Mouse (Mus musculus) neural tube, embryonic 11.5 days (tissue): Measurements from ENCODE around the gene Ipmk. TPM values are rescaled to one million over a fixed set of nuclear protein-coding genes. Genes with fewer than 3 reads are reported as not detected.

Experiments used
- ATAC-seq: fragments of 200-750 bp; cut with Nextera tagmentation; 2 replicates; pipeline ENCODE4 v1.8.0; 2017; ENCODE audit warnings: moderate number of reproducible peaks, mild to moderate bottlenecking, moderate TSS enrichment, moderate library complexity; ENCODE audit not compliant: insufficient read depth, low FRiP score, low TSS enrichment
- DNase-seq: peaks from one replicate; pipeline ENCODE4 v3.0.0-alpha.2; 2015; ENCODE audit warnings: low spot score
- H3K27ac ChIP-seq: fragments of 300-500 bp; sonication (generic); 2 replicates; pipeline ENCODE4 v1.5.1; 2014; ENCODE audit warnings: low read depth, mild to moderate bottlenecking, low read length
- H3K27me3 ChIP-seq: fragments of 300-500 bp; sonication (generic); 2 replicates; pipeline ENCODE4 v1.6.1; 2014; ENCODE audit warnings: mild to moderate bottlenecking, low read length, mixed read lengths; ENCODE audit not compliant: control insufficient read depth, insufficient read depth
- H3K36me3 ChIP-seq: fragments of 300-500 bp; sonication (generic); 2 replicates; pipeline ENCODE4 v1.6.1; 2014; ENCODE audit warnings: mild to moderate bottlenecking, low read length, moderate library complexity, mixed read lengths; ENCODE audit not compliant: control insufficient read depth, insufficient read depth
- H3K4me1 ChIP-seq: fragments of 300-500 bp; sonication (generic); 2 replicates; pipeline ENCODE4 v1.6.1; 2014; ENCODE audit warnings: low read length, mixed read lengths; ENCODE audit not compliant: control insufficient read depth, insufficient read depth
- H3K4me2 ChIP-seq: fragments of 300-500 bp; sonication (generic); 2 replicates; pipeline ENCODE4 v1.6.1; 2014; ENCODE audit warnings: low read depth, mild to moderate bottlenecking, moderate library complexity
- H3K4me3 ChIP-seq: fragments of 300-500 bp; sonication (generic); 2 replicates; pipeline ENCODE4 v1.5.1; 2014; ENCODE audit warnings: low read depth, low read length
- H3K9ac ChIP-seq: fragments of 300-500 bp; sonication (generic); 2 replicates; pipeline ENCODE4 v1.6.1; 2014; ENCODE audit warnings: mild to moderate bottlenecking, low read length
- H3K9me3 ChIP-seq: fragments of 300-500 bp; sonication (generic); 2 replicates; pipeline ENCODE4 v1.6.1; 2016; ENCODE audit warnings: low read length; ENCODE audit not compliant: control insufficient read depth
- WGBS: fragments of 180-500 bp; shearing (Covaris S2); extraction: QIAGEN DNeasy Blood & Tissue Kit; methylation state at CpG from one replicate; pipeline ENCODE4 v1.1.7; 2014; 5-methylcytosine and 5-hydroxymethylcytosine counted together
- polyA plus RNA-seq: library from polyadenylated mRNA; unstranded; fragments of >200 nt; fragmentation: Nextera tagmentation; extraction: Ambion mirVana; gene quantifications from 2 replicates; pipeline ENCODE4 v1.2.1, GENCODE M21; 2014

Gene Ipmk
- polyA plus RNA-seq, 1 experiment from 2014 or later: 23.6 TPM

DNA sequence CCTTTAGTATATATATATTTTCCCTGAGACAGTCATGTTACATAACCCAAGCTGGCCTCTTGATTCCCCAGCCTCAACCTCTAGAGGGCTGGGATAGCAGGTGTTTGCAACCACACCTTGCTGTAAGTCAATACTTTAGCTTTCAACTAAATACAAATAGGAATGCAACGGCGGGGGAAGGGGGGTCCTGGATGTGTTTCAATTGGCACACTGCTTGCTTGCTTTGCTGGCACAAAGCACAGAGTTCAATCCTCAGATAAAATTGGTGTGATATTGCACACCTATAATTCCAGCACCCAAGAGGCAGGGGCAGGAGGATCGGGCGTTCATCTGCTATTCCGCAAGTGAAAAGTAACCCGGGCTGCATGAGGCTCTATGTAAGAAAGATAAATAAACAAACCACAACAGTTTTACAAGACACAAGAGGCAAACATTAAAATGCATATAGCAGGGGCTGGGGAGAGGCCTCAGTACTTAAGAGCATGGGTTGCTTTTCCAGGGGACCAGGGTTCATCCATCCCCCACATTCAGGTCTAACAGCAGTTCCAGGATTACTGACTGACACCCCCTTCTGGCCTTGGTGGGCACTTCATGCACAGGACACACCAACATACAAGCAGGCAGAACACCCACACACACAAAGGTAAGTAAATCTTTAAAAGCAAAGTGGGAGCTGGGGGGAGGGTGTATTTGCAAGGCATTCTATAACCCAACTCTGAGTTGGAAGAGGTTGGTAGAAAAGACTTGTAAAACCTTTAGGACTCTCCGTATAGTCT is 5.3 kb upstream of the Ipmk start:
- ATAC-seq: no peak
- H3K36me3 ChIP-seq: no peaks in the 10 kb centered on the region
- WGBS: 91% methylated on average over 7 of the region's 7 CpGs
- H3K4me2 ChIP-seq: no peak overlapping the region
- H3K27ac ChIP-seq: no peak overlapping the region
- 0 out of 2 replicates have a peak, but pooled peaks cover 5% of the 10 kb centered on the region for H3K4me1 ChIP-seq
- no peak overlapping the region for H3K4me3 ChIP-seq
- no peaks in the 10 kb centered on the region for H3K27me3 ChIP-seq
- no peak for DNase-seq
- H3K9ac ChIP-seq: no peak overlapping the region
- no peaks in the 10 kb centered on the region for H3K9me3 ChIP-seq

DNA sequence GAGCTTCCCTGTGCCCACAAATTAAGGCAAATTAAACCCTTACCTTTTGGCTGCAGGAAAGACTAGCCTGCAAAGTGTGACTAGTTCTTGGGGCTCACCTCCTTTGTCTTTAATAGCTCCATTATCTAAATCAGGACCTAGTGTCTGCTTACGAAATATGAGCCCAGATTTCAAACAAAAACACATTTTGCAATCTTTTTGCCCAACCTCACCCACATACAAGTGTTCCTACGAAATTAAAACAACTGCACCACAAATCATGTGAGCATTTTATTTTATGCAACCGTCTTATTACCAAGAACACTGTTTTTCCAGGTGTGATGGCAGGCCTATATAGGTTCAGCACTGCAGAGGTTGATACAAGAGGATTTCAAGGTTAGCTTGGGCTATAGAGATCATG is 4.4 kb upstream of the Ipmk start:
- ATAC-seq (no peak), DNase-seq (no peak)
- Histone ChIP-seq H3K27me3 (no peaks in the 10 kb centered on the region), H3K4me2 (no peak overlapping the region), H3K9ac (no peak overlapping the region), H3K27ac (no peak overlapping the region), H3K4me1 (0 out of 2 replicates have a peak, but pooled peaks cover 5% of the 10 kb centered on the region), H3K9me3 (no peaks in the 10 kb centered on the region), H3K4me3 (no peak overlapping the region), H3K36me3 (no peaks in the 10 kb centered on the region)
- 83% methylated on average over 3 of the region's 3 CpGs for WGBS

DNA sequence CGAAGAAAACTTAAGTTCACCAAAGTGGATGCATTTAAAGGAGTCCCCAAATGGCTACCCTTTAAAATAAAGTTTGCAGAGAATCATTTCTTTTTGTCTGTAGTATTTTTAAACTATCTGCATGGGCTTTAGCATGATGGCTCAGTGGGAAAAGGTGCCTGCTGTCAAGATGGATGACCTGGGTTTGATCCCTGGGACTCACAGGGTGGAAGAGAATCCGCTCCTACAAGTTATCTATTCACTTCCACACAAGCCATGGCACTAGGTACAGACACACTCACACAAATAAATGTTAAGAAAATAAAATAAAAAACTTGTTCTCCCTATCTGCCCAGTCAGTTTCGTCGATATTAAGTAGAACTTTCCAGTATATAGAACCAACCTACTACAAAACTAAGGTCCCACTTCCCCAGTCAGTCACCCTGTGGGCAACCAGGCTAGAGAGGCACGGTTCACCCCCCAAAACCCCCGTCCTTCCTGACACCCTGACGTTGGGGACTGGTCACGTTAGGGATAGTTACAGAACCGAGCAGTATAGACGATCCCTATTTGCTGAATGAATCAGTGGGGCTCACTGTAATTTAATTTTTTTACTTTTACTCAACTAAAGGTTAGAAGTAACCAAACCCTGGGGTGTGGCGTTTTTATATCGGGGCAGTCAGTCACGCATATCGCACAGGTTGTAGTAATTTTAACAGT is 3.8 kb upstream of the Ipmk start:
- no peaks in the 10 kb centered on the region for H3K9me3 ChIP-seq
- H3K4me2 ChIP-seq: peak overlapping the region; percentile 54
- DNase-seq (no peak), ATAC-seq (no peak)
- peak overlapping the region; percentile 86 for H3K9ac ChIP-seq
- 28% methylated on average over 14 of the region's 14 CpGs for WGBS
- H3K27ac ChIP-seq: no peak overlapping the region
- H3K4me1 ChIP-seq: 0 out of 2 replicates have a peak, but pooled peaks cover 5% of the 10 kb centered on the region
- H3K4me3 ChIP-seq: peak overlapping the region; percentile 82
- H3K27me3 ChIP-seq: no peaks in the 10 kb centered on the region
- no peaks in the 10 kb centered on the region for H3K36me3 ChIP-seq

DNA sequence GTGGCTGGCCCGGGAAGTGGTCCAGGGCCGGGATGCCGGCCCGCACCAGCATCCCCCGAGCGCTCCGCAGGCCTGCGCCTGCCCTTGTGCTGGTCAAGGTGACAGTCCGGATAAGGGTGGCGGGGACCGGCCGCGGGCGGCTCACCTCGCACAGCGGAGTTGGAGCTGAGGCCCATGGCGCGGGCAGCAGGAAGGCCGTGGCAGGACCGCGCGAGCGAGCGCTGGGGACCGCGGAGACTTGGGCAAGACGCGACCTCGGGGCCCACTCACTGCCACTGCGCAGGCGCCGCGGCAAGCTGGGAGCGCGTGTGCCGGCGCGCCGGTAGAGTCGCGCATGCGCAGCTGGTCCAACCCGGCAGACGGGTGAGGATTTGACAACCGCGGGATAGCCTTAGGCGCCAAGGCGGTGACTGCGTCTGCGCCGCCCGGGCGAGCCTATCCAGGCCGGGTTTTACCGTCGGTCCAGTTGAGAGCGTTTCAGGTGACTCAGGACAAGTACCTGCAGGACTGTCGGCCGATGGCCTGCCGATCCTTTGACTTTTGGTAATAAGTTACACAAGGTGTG is 2.9 kb upstream of the Ipmk start, which contains the start of gene Cisd1:
Cisd1 (minus strand) TSS at position 376 of the 565 bp plus-strand sequence.
- Histone ChIP-seq H3K36me3 (no peaks in the 10 kb centered on the region), H3K4me2 (peak within 1 kb of the TSS; percentile 54), H3K4me1 (peaks cover 12% of the 10 kb centered on the region; the same call in 1 of the 2 replicates), H3K9me3 (no peaks in the 10 kb centered on the region), H3K9ac (peak within 1 kb of the TSS; percentile 86), H3K4me3 (peak within 1 kb of the TSS; percentile 82), H3K27me3 (no peaks in the 10 kb centered on the region), H3K27ac (no peak within 1 kb of the TSS)
- under 1% methylated on average over 60 of the region's 60 CpGs for WGBS
- DNase-seq (peak; percentile 96), ATAC-seq (peak; percentile 66)

DNA sequence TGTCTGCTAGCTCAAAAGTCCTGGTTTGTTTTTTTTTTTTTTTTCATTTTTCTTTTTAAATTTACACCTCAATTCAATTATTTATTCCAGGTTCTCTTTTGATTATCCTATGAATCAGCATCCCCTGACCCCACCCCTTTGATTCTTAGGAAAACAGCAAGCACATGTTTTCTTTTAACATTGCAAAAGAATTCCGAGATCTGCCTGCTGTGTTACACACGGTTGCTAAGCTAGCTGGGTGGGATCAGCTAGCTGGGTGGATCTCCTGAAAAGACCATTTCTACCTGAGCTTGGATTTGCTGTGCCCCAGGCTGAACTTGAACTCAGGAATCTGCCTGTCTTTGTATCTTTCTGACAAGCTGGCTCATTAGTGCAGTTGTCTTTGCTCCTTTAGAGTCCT is 1.5 kb upstream of the Ipmk start:
- Histone ChIP-seq H3K9ac (no peak overlapping the region), H3K27ac (no peak overlapping the region), H3K4me1 (peaks cover 12% of the 10 kb centered on the region; the same call in 1 of the 2 replicates), H3K4me2 (no peak overlapping the region), H3K36me3 (no peaks in the 10 kb centered on the region), H3K4me3 (no peak overlapping the region), H3K9me3 (no peaks in the 10 kb centered on the region), H3K27me3 (no peaks in the 10 kb centered on the region)
- no peak for ATAC-seq
- DNase-seq: no peak
- 64% methylated on average over 2 of the region's 2 CpGs for WGBS

DNA sequence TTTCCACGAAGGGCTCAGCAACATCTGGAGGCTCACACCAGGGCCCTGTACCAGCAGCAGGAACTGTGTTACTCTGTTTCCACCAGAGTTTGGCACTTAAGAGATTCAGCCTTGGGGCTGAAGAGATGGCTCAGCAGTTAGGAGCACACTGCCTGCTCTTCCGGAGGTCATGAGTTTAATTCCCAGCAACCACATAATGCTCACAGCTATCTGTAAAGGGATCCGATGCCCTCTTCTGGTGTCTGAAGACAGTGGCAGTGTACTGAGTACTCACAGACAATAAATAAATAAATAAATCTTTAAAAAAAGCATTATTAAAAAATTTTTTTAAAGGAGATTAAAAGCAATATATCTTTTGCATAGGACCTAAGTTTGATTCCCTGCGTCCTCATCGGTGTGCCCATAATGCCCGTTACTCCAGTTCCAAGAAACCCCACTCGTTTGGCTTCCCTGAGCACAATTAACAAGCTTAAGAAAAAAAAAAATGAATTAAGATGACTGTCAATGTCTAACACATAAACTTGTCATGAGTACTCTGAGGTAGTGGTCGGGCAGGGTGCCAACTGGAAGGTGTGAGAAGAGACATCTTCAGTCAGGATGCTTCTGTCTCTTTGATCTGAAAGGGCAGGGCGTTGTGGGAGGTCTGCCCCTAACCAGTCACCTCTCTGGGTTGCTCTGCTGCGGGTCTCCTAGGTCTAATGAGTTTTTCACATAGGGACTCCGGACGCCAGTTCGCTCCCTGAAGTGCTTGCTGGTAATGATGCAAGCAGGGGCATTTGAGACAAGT is 648 bp upstream of the Ipmk start:
- ATAC-seq: no peak
- peak overlapping the region; percentile 24; the same call in 1 of the 2 replicates for H3K27ac ChIP-seq
- H3K9me3 ChIP-seq: no peaks in the 10 kb centered on the region
- DNase-seq: no peak
- H3K9ac ChIP-seq: peak overlapping the region; percentile 85
- H3K4me2 ChIP-seq: peak overlapping the region; percentile 94
- H3K4me3 ChIP-seq: peak overlapping the region; percentile 83
- peaks cover 12% of the 10 kb centered on the region; the same call in 1 of the 2 replicates for H3K4me1 ChIP-seq
- 10% methylated on average over 13 of the region's 13 CpGs for WGBS
- no peaks in the 10 kb centered on the region for H3K27me3 ChIP-seq
- H3K36me3 ChIP-seq: no peaks in the 10 kb centered on the region

DNA sequence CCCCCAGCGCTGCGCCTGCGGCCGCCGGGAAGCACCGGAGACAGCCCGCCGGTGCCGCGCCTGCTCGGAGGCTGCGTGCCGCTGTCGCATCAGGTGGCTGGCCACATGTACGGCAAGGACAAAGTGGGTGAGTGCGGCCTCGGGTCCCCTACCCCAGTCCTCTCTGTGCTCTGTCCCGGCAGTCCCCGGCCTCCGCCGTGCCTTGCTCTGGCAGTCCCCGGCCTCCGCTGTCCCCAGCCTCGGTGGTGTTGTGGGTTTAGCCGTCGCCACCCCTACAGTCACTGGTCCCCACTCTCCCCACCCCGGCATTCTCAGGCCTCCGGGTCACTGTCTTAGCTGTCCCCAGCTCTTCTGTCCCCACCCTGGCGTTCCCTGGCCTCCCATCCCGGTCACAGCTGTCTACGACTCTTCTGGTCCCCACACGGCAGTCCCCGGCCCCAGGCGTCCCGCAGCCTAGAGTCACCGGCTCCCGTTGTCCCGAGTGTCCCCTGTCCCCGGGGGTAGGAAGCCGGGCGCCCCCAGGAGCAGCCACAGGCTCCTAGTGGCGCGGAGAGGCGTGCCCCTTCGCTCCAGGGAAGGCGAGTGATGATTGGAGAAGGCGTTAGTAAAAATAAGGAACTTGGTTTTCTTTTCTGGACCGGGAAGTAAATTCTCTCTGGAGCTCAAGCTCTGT is 537 bp downstream of the Ipmk start:
- Histone ChIP-seq H3K4me3 (peak overlapping the region; percentile 83), H3K4me2 (peak overlapping the region; percentile 94), H3K9ac (peak overlapping the region; percentile 85), H3K4me1 (peaks cover 12% of the 10 kb centered on the region; the same call in 1 of the 2 replicates), H3K27me3 (no peaks in the 10 kb centered on the region), H3K9me3 (no peaks in the 10 kb centered on the region), H3K36me3 (no peaks in the 10 kb centered on the region), H3K27ac (peak overlapping the region; percentile 47)
- ATAC-seq (peak; percentile 51), DNase-seq (peak; percentile 67)
- under 1% methylated on average over 41 of the region's 48 CpGs for WGBS
